Mouse (Mus musculus) frontal cortex, postnatal 10 days (tissue): ENCODE results near the gene Gtf2ird2.

Source experiments
- DNase-seq, 2 experiments: peaks; one replicate each; pipeline ENCODE4 v3.0.0; 2022; ENCODE audit warnings: low spot score in 2 of 2, mixed read lengths in 1 of 2

The Gtf2ird2 gene

GRCm38 (mm10) chr5:134266404-134266803, 82.6 kb downstream of the Gtf2ird2 start:
- no peak for DNase-seq

- DNase-seq: no peak
Measured at GRCm38 (mm10) chr5:134268751-134269150, 84.9 kb downstream of the Gtf2ird2 start.

- DNase-seq: no peak
Measured at GRCm38 (mm10) chr5:134269751-134270150, 85.9 kb downstream of the Gtf2ird2 start.

- DNase-seq: no peak
Measured at GRCm38 (mm10) chr5:134270566-134270965, 86.7 kb downstream of the Gtf2ird2 start.

- DNase-seq: no peak
Measured at GRCm38 (mm10) chr5:134271421-134271820, 87.6 kb downstream of the Gtf2ird2 start.

GRCm38 (mm10) chr5:134272761-134273160, 88.9 kb downstream of the Gtf2ird2 start:
- DNase-seq: no peak

GRCm38 (mm10) chr5:134273761-134274160, 89.9 kb downstream of the Gtf2ird2 start:
- no peak for DNase-seq
